Mouse (Mus musculus): ENCODE measurements around the gene Spic.
"Not testable (repeated sequence)": the region's sequence is repeated elsewhere in the genome, so short reads cannot be mapped to it uniquely, and the experiment has no call there.

Gene Spic

DNA sequence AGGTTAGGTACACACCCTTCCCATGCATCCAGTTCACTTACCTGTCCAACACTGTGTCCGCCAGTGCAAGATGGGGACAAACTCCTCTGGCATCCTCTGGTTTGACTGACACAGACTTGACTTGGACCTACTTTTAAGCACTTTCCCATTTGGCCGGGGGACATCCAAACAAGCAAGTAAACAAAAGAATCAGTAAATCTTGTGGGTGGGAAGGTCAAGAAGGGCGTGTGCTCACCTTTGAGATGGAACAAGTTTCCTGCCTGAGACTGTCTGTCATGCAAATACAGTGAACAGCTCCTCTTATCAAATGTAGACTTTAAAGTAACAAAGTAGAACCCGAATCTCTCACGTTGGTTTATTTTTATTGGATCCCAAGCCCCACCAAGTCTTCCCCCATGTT, at the start of gene Spic:
Gene Spic, minus strand, starts transcription at position 91 of the 400 bp plus-strand sequence.
- CTCF ChIA-PET, result no interaction called here

DNA sequence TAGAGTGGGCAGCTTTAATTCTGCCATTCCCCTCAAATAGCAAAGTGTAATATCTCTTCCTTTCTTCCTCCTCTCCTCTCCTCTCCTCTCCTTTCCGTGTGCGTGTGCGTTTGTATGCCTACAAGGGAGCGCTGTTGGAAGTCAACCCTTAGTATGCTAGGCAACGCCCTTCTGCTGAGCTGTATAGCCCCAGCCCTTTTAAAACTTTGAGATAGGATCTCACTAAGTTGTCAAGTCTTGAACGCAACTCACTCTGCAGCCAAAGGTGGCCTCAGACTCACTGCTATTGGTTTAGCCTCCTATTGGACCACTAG, 47.5 kb upstream of the Spic start:
- CTCF ChIA-PET, result no interaction called here

DNA sequence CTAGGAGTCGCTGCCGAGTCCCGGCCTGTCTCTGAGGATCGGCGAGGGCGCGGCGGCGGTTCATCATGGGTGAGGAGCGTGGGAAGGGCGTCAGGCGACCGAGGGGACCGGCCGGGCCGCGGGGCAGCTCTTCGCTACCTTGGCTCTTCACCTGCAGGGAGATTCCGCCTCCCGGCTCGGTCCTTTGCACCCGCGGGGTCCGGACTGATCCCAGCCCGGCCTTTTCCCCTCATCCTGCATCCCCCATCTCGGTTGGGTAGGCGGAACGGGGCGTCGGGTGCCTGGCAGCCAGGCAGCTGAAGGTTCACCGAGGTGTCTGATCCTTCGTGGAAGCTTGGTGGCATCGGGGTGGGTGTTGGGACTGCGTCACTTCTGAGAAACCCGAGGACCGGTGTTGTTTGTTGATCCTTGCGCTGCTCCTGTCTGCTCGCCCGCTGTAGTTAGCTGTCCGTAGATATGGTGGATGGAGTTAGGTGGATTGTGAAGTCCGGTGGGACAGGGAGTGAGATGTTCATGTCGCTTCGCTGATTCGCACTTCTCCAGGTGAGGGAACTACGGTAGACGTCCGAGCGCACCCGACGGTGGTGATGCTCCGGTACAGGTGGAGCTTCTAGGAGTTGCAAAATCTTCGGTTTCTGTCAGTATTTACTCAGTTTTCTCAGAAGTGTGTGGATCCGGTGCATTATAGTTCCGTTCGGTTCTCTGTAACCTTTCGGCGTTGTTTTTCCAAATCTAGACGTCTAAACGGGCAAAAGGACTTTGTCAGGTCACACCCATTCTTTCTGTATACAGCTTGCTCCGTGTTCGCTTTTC, 46.9 kb upstream of the Spic start:
- CTCF ChIA-PET, result no interaction called here

DNA sequence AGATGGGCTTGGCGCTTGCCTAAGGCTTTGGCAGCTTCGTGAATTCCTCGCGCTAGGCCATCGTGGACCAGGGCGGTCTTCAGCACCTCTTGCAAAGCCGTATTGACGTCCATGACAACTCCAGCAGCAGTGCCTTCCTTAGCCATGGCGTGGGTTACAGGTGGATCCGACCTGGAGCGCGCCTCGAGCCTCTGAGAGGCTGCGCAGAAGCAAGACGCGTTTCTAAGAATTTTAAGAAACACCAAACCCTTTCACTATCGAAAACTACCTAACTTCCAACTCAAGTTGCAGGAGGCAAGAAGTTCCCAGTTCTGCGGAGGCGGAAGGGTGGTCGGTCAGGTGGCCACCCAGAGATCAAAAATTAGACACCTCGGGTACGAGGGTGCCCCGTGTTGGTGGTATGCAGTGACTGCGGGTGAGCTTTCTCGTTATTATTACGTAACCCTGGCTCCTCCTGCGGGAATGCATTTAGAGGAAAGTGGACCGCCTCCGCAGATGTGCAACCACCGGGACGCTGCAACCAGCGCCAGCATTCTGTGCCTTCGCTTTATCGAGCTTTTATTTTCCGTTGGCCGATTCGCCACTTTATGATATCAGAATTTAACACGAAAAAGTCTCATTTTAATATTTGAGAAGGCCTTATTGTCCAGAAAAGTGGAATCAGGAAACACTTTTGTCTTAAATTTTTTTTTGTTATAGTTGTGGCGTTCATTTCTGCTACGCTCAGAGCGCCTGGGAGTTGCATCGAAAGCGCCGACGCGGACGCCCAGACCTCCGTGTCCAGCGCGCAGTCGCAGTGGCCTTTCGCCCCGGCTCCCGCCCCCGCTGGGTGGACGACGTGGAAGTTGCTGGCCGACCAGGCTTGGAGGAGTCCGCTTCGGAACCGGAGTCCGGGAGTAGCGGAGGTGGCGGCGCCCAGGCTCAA, 46.0 kb upstream of the Spic start, which contains the start of gene Arl1:
Gene Arl1, plus strand, starts transcription at position 288 of the 925 bp plus-strand sequence.
- CTCF ChIA-PET, result interaction anchor here (0.7 kb wide), 2 partner anchors 178 to 372 kb away, joined by 3 to 8 read pairs; no protein-coding TSS in a partner anchor

DNA sequence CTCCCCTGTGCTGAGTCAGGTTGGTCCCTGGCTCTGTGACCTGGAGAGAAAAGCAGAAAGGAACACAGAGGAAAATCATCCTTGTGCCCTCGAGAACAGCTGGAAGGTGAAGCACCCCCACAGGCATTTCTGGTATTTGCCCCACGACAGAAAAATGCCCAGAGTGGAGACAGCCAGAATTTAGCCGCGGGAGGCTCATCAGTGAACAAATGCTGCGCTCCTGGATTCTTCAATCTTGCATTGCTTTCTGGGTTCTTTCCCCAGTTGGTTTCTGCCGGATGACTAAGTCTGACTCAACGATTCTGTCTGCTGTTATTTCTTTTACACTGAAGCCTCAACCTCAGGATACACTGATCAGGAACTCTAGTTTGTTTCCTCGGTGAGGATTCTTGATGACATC, 43.4 kb upstream of the Spic start:
- CTCF ChIA-PET, result no interaction called here

DNA sequence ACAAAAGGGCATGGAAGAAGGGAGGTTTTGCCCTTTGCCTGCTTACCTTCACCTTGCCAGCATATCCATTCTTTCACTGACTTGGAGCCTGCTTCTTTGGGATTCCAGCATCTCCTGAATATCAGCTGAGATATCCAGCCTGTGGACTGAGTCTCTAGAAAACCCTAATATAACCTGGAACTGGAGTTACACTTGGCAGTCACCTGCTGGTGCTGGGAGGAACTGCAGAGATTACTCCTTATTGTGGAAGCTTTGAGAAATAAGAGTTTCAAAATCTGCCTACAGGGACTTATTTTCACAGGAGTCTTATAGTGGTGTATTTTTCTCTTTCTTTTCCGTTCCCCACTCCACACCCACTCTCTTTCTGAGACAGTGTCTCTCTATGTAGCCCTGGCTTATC, 42.3 kb upstream of the Spic start:
- CTCF ChIA-PET, result no interaction called here

DNA sequence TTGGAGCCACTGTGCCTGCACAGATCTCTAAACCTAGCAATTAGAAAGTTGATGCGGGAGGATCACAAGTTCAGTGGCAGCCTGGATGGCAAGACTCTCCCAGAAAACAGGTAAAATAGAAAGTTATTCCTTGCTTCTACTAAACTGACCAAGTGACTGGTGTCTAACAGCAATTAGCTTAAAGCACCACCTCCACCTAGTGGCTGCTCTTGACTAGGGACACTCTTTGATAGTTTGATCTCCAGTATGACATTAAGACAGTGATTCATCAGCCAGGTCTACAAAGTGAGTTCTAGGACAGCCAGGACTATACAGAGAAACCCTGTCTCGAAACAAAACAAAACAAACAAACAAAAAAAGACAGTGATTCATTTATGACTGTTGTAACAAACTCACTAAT, 40.5 kb upstream of the Spic start:
- CTCF ChIA-PET, result interaction anchor here (0.6 kb wide), 1 partner anchor 252 kb away, joined by 3 read pairs; no protein-coding TSS in a partner anchor

DNA sequence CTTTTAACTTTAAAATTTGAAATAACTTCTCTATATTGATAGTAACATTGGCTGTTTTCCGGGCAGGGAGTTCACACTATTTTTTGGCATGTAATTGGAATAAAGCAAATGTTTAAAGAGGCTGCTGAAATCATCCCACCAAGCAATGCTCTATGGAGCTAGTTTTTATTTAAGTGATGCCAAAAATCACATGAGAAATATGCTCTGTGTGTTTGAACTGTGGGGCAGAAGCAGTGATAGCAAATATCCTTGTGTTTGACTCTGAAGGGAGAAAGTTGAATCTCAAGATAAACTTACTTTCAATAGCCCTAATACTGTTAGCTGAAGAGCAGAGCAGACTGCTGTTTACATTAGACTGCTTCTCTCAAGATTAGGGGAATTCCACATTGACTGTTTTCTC, 34.8 kb upstream of the Spic start:
- CTCF ChIA-PET, result no interaction called here

DNA sequence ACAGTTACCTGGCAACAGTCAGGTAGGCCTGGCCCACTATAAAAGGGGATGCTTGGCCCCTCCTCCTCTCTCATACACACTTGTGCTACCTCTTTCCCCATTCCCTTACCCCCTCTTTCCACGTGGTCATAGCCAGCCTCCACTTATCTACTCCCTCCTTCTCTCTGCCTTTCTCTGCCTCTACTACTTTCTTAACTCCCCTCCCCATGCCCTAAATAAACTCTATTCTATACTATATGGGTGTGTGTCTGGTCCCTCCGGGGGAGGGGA, 32.9 kb upstream of the Spic start:
- CTCF ChIA-PET, result no interaction called here

DNA sequence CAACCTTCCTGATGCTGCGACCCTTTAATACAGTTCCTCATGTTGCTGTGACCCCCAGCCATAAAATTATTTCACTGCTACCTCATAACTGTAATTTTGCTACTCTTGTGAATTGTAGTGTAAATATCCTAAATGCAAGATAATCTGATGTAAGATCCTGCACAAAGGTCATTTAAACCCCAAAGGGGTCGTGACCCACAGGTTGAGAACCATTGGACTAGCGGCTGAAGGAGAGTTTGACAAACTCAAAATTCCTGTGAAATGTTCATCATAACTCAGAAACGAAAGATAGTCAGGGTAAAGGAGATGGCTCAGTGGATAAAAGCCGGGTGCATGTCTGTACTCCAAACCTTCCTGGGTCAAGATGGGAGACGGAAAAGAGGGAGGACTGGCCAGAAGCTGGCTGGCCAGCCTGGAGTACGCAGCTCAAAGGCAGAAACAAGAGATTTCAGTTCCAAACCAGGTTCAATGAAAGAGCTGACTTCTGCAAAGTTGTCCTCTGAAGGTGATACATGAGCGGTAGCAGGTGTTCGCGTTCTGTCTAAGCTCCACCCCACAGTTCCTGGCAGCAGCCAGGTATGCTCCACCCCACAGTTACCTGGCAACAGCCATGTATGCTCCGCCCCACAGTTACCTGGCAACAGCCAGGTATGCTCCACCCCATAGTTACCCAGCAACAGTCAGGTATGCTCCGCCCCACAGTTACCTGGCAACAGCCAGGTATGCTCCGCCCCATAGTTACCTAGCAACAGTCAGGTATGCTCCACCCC, 32.4 kb upstream of the Spic start:
- CTCF ChIA-PET, result no interaction called here

DNA sequence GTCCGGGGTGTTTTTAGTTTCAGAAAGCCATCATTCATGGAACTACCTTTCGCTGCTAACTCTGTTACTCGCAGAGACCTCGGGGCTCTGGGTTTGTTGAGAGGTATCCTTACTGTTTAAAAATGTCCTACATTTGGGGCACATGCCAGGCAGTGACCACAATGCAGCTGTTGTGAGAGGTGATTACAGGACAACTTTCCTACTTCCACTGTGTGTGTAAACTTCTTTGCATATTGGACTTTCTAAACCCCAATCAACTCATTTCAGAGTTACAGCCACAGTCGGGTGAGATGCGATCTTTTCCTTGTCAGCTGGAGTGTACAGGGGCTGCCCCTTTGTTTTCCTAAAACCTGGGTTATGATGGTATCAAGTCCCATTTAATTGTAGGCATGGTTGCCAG, 30.8 kb upstream of the Spic start:
- CTCF ChIA-PET, result no interaction called here

DNA sequence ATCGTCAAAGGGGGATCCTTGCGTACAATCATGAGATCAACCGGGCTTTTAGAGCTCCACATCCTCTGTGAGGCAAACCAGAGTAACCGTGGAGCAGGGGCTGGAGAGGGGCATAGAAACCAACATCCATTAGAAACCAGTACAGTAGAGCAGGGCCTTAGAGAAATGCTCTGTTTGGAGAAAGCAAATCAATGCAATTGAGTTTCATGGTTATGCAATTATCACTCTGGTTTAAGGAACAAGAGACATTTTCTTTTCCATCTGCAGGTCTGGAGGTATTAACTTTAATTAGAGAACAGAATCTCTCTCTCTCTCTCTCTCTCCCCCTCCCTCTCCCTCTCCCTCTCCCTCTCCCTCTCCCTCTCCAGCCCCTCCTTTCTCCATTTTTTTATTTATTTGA, 29.9 kb upstream of the Spic start:
- CTCF ChIA-PET, result no interaction called here

DNA sequence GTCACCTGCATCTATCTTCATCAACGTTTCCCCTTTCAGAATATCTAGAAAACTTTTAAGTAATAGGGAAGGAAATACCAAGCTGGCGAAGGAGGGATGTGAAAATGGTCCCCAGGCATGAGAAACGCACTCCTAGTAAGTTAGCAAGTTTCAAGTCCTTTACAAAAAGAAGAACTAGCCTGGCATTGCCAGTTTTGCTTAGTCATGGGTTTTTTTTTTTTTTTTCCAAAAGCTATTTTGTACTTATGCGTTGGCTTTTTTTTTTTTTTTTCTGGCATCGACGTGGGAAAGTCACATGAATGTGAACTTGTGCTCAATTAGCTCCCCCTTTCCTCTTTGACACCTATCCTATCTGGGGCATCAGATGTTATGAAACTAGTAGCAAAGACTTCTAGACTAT, 27.5 kb upstream of the Spic start:
- CTCF ChIA-PET, result no interaction called here

DNA sequence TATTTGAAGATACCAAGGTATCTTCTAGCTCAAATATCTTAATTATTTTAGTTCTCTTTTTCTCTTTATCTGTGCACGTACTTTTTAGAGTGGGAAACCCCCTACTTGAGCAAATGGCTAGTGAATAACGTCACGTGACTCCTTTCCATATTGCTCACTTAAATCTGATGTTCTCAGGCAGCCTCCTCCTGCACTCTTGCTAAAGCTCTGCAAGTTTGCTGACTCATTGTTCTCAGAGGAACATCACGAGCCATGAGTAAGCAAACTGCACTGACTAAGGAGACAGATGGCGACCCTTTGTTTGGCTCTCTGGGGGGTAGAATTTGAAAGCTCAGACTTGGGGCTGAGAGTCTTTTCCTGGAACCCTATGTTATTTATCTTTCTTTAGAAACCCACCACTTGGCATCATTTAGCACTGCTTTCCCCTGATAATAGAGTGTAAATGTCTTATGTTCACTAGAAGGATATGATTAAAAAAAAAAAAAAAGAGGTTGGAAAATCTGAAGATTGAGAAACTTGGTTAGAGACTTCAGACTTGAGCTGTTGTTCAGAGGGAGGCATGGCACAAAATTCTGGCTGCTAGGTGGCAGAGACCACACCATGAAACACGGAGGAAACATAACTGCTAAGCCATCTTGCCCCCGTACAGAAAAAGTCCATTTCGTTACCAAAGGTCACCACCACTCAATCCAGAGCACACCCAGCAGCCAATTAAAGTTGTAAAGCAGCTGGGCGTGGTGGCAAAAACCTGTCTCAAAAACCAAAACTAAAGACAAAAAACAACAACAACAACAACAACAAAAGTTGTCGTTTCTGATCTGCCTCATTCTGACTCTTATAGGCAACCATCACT, 24.1 kb upstream of the Spic start:
- CTCF ChIA-PET, result no interaction called here

DNA sequence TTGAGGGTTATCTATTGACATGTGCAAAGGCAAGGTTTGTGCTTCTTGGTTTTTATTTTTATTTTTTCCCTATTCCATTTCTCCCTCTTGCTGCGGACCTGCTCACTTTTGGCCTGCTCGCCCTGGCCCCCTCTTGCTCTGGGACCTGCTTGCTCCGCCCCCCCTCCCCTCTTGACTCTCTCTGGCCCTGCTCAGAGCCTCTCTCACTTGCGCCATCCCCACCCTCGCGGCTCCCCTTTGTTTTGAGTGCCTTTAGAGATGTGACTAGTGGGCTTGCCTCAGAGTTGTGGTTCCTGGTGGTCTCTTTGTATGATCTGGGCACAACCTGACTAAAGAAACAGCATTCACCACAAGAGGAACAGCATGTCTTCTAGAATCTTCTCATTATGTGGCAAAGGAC, 16.1 kb upstream of the Spic start:
- CTCF ChIA-PET, result no interaction called here

DNA sequence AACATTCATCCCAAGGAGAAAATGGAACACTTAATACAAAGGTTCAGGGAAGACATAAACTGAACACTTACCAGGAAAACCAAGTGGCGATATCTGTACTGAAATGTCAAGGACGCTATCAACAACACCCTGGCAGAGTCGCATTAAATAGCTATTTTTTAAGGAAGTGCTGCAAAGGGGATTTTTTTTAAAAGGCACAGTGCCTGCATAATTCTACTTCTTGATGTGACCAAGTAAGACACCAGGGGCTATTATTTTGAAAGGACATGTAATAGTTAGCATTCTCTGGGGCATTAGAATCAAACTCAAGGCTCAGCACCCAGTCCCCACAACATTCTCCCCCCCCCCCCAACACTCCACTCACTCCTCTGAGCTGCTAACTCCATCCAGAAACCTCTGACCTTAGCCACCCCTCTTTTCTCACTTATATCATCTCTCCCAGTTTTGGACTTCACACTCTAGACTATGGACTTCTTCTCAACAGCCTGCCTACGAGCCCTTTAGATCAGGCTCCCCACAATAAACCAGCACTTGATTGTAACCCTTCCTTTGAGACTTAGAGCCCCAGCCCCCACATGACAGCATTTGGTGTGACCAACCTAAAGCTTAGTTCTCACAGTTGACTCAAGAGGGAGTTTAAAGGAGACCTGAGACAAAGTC, 1.8 kb downstream of the Spic start:
- CTCF ChIA-PET, result no interaction called here

DNA sequence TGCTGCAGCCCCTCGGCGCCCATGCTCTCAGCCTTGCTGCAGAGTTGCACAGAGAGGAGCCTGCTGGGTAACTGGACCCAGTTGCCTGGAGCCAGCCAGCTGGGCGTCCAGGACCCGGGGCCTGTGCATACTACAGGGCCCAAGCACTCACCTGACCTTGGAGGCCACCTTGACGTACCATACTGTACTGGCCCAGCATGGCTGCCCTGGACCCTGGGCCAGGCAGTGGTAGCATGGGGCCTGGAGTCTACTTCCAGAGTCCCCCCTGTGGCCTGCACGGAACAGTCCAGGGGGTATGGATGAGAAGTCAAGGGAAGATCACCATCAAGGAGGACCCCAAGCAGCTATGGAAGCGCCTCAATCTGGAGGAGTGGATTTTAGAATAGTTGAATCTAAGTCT, 12.0 kb downstream of the Spic start:
- CTCF ChIA-PET, result no interaction called here

DNA sequence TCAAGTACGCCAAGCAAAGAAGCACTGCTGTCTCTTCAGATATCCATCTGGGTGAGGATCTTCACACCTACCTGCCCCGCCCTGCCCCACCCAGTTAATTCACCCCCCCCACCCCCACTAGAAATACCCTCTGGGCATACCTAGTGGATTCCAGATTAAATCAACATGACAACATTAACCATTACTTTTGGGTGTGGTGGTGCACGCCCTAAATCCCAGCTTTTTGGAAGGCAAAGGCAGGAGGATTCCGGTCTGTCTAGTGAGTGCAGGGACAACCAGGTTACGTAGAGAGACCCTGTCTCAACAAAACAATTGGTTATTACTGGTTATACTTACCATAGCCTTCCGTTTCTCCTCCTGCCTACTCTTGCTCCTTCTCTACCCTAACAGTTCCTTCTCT, 12.7 kb downstream of the Spic start:
- CTCF ChIA-PET, result no interaction called here

DNA sequence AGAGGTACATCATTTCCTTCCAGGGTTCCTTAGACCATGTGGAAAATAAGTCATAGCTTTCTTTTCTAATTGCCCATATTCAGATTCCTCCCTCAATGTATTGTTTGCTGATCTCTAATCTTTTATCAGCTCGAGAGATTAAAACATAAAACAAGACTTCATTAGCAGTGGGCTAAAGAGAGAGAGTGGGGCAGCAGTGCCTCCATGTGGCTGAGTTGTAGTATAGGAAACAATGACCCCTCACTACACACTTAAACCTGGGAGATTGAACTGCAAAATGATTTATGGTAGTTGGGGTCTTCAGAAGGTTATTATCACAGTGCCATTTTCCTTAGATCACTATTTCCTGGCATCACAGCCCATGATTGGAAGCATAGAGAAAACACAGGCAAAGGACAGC, 15.1 kb downstream of the Spic start:
- CTCF ChIA-PET, result no interaction called here

DNA sequence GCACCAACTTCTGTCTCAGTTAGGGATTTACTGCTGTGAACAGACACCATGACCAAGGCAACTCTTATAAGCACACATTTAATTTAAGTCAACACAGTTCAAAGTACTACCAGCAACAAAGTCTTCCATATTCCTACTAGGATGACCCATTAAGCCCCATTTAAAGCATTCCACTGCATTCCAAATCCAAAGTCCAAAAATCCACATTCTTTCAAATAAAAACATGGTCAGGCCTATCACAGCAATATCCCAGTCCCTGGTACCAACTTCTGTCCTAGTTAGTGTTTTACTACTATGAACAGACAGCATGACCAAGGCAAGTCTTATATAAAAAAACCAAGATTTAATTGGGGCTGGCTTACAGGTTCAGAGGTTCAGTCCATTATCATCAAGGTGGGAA, 21.0 kb downstream of the Spic start:
- CTCF ChIA-PET, result not testable (repeated sequence)

DNA sequence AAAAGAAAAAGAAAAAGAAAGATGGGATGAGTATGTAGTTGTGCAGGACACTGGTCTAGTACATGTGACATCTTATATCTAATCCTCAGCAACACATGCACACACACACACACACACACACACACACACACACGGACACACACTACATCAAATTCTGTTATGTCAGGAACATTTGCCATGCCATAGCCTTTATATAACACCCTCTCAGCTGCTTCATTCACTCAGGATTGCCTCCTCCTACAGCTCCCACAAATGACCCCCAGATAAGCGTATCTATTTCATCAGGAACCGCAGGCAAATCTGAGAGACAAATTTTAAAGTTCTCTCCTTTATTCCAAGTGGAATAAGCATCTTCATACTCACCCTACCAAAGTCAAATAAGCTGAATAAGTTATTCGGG, 25.9 kb downstream of the Spic start:
- CTCF ChIA-PET, result no interaction called here
